Mouse (Mus musculus) myocyte (in vitro differentiated cells): ENCODE results near the gene Alox5ap.

Source experiments
- E2F4 ChIP-seq: IDR thresholded peaks from one replicate; pipeline ENCODE4 v1.6.1; 2011; ENCODE audit warnings: mild to moderate bottlenecking, control low read depth, moderate library complexity; ENCODE audit not compliant: insufficient read depth
- POLR2A ChIP-seq: IDR thresholded peaks from one replicate; pipeline ENCODE4 v1.6.1; 2011; ENCODE audit warnings: low read depth, mild to moderate bottlenecking, control low read depth, moderate library complexity; ENCODE audit not compliant: insufficient read length

- no peak for TF ChIP-seq E2F4
- no peak for TF ChIP-seq POLR2A
Observed at GRCm38 (mm10) chr5:149330601-149331000, 66.0 kb downstream of the Alox5ap start.
